Mouse (Mus musculus) stomach, postnatal 0 days (tissue): ENCODE data around the gene C1qtnf7.

ENCODE experiments used
- CTCF ChIP-seq: IDR thresholded peaks from 2 replicates; pipeline ENCODE4 v1.5.1; 2016; ENCODE audit warnings: antibody characterized with exemption, low read depth, mild to moderate bottlenecking, moderate library complexity
- EP300 ChIP-seq: optimal IDR thresholded peaks from 2 replicates; pipeline ENCODE3; 2016; ENCODE audit warnings: antibody characterized with exemption

GRCm38 (mm10) chr5:43480786-43481185 lies 34.6 kb upstream of the C1qtnf7 start:
- TF ChIP-seq EP300 (no peak), CTCF (no peak)
